Mouse (Mus musculus): ENCODE results near the gene Gng8. TPM values are rescaled to one million over a fixed set of nuclear protein-coding genes. Genes with fewer than 3 reads are reported as not detected.

Gng8 gene
- not detected in 2 replicates for total RNA-seq (2014; rRNA removed)
- 0.25 and 0.26 TPM in 2 replicates for polyA plus RNA-seq (2012; rRNA removed)

- Histone ChIP-seq H3K36me3 (ENCODE audit: control insufficient read depth, insufficient read depth, low read length) (no peaks in the 10 kb centered on the region), H3K27me3 (ENCODE audit: control insufficient read depth, insufficient read depth, low read length) (no peaks in the 10 kb centered on the region; the same call in 1 of the 2 replicates), H3K9ac (ENCODE audit: low read depth, low read length) (no peak within 1 kb of the TSS), H3K27ac (replicated peaks; ENCODE audit: insufficient read depth, low read depth, low read length) (peak within 1 kb of the TSS; percentile 49), H3K4me1 (ENCODE audit: control insufficient read depth, insufficient read depth, low read length) (no peaks in the 10 kb centered on the region), H3K79me2 (ENCODE audit: control insufficient read depth, insufficient read depth, low read length) (no peaks in the 10 kb centered on the region), H3K4me3 (ENCODE audit: insufficient read depth, low read depth, low read length) (no peak within 1 kb of the TSS)
- under 1% methylated on average over 30 of the region's 30 CpGs for WGBS
- DNase-seq (ENCODE audit: extremely low read depth, low read depth, low spot score): peak; percentile 40
- no peak for TF ChIP-seq POLR2A (IDR thresholded peaks at IDR 0.05; ENCODE audit: extremely low read depth, insufficient read depth, low read length)
- TF ChIP-seq CTCF (IDR thresholded peaks at IDR 0.05; ENCODE audit: low read depth, low read length): peak; percentile 86
Measured at GRCm38 (mm10) chr7:16891641-16892351, at the start of gene Gng8. TSS of gene Gng8 (plus strand) at chr7:16891786.

DNA sequence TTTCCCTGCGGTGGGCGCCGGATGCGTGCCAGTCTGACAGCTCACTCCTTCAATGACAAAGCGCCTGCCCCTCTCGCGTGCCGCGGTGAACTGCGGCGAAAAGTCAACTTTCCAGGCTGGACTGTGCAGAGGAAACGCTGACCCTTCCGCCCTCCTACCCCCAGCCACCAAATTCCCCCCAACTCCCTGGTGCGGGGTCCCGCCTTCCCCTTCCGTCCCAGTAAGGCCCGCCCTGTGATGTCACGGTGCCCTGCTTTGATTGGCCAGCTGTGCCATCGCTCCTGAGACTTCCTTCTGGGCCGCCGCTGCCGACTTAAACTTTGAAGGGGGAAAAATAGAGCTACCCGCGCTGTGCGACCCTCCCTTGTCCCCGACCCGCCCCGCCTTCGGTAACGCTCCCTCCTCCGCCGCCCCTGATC lies 48.9 kb upstream of the Gng8 start, which contains the start of gene Prkd2:
Gene Prkd2 (plus strand): TSS at position 258 of the 419 bp plus-strand sequence.
- peak within 1 kb of the TSS; percentile 83 for H3K4me3 ChIP-seq (ENCODE audit: insufficient read depth, low read depth, low read length)
- no peaks in the 10 kb centered on the region for H3K27me3 ChIP-seq (ENCODE audit: control insufficient read depth, insufficient read depth, low read length)
- H3K4me1 ChIP-seq (ENCODE audit: control insufficient read depth, insufficient read depth, low read length): 0 out of 2 replicates have a peak, but pooled peaks cover 4% of the 10 kb centered on the region
- peaks cover 3% of the 10 kb centered on the region; the same call in 1 of the 2 replicates for H3K79me2 ChIP-seq (ENCODE audit: control insufficient read depth, insufficient read depth, low read length)
- WGBS: under 1% methylated on average over 32 of the region's 32 CpGs
- H3K9ac ChIP-seq (ENCODE audit: low read depth, low read length): peak within 1 kb of the TSS; percentile 85
- H3K27ac ChIP-seq (replicated peaks; ENCODE audit: insufficient read depth, low read depth, low read length): peak within 1 kb of the TSS; percentile 55
- no peak for TF ChIP-seq CTCF (IDR thresholded peaks at IDR 0.05; ENCODE audit: low read depth, low read length)
- peak; percentile 38; the same call in 1 of the 2 replicates for TF ChIP-seq POLR2A (IDR thresholded peaks at IDR 0.05; ENCODE audit: extremely low read depth, insufficient read depth, low read length)
- peak; percentile 48 for DNase-seq (ENCODE audit: extremely low read depth, low read depth, low spot score)
- H3K36me3 ChIP-seq (ENCODE audit: control insufficient read depth, insufficient read depth, low read length): no peaks in the 10 kb centered on the region

DNA sequence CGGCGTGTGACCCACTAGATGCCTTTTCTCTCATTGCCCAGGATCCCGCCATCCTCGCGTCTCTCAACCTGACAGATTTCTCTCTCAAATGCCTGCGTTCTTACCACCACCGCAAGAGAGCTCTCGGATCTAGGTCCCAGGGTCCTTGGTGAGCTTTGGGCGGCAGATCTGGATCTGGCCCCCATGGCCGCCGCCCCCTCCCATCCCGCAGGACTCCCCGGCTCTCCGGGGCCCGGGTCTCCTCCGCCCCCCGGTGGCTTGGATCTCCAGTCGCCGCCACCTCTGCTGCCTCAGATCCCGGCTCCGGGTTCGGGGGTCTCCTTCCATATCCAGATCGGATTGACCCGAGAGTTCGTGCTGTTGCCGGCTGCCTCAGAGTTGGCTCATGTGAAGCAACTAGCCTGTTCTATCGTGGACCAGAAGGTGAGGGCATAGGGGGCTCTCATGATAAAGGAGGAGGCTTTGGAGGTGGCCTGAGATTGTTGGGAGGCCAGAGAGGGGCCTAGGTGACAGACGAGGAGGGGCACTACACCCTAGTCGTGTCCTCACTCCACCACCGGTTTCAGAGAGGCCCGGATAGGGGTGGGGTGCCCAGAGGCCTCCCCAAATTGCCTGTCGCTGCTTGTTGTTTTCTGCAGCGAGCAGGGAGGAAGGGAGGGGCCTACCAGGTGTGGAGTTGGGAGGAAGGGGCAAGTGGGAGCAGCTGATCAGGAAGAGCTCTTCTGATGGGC lies 48.0 kb upstream of the Gng8 start:
- DNase-seq (ENCODE audit: extremely low read depth, low read depth, low spot score): no peak
- peak overlapping the region; percentile 83 for H3K4me3 ChIP-seq (ENCODE audit: insufficient read depth, low read depth, low read length)
- WGBS: 7% methylated on average over 33 of the region's 33 CpGs
- peaks cover 3% of the 10 kb centered on the region; the same call in 1 of the 2 replicates for H3K79me2 ChIP-seq (ENCODE audit: control insufficient read depth, insufficient read depth, low read length)
- no peaks in the 10 kb centered on the region for H3K27me3 ChIP-seq (ENCODE audit: control insufficient read depth, insufficient read depth, low read length)
- no peak for TF ChIP-seq POLR2A (IDR thresholded peaks at IDR 0.05; ENCODE audit: extremely low read depth, insufficient read depth, low read length)
- no peak for TF ChIP-seq CTCF (IDR thresholded peaks at IDR 0.05; ENCODE audit: low read depth, low read length)
- 0 out of 2 replicates have a peak, but pooled peaks cover 4% of the 10 kb centered on the region for H3K4me1 ChIP-seq (ENCODE audit: control insufficient read depth, insufficient read depth, low read length)
- H3K36me3 ChIP-seq (ENCODE audit: control insufficient read depth, insufficient read depth, low read length): no peaks in the 10 kb centered on the region
- peak overlapping the region; percentile 42 for H3K27ac ChIP-seq (replicated peaks; ENCODE audit: insufficient read depth, low read depth, low read length)
- peak overlapping the region; percentile 83 for H3K9ac ChIP-seq (ENCODE audit: low read depth, low read length)

GRCm38 (mm10) chr7:16844696-16845071 lies 46.9 kb upstream of the Gng8 start:
- WGBS: 41% methylated on average over 3 of the region's 3 CpGs
- TF ChIP-seq POLR2A (IDR thresholded peaks at IDR 0.05; ENCODE audit: extremely low read depth, insufficient read depth, low read length) (no peak), CTCF (IDR thresholded peaks at IDR 0.05; ENCODE audit: low read depth, low read length) (no peak)
- no peaks in the 10 kb centered on the region for H3K27me3 ChIP-seq (ENCODE audit: control insufficient read depth, insufficient read depth, low read length)
- DNase-seq (ENCODE audit: extremely low read depth, low read depth, low spot score): no peak
- H3K27ac ChIP-seq (replicated peaks; ENCODE audit: insufficient read depth, low read depth, low read length): peak overlapping the region; percentile 87
- peak overlapping the region; percentile 63 for H3K9ac ChIP-seq (ENCODE audit: low read depth, low read length)
- 0 out of 2 replicates have a peak, but pooled peaks cover 4% of the 10 kb centered on the region for H3K4me1 ChIP-seq (ENCODE audit: control insufficient read depth, insufficient read depth, low read length)
- no peaks in the 10 kb centered on the region for H3K36me3 ChIP-seq (ENCODE audit: control insufficient read depth, insufficient read depth, low read length)
- peak overlapping the region; percentile 66 for H3K4me3 ChIP-seq (ENCODE audit: insufficient read depth, low read depth, low read length)
- peaks cover 3% of the 10 kb centered on the region; the same call in 1 of the 2 replicates for H3K79me2 ChIP-seq (ENCODE audit: control insufficient read depth, insufficient read depth, low read length)

- no peaks in the 10 kb centered on the region for H3K27me3 ChIP-seq (ENCODE audit: control insufficient read depth, insufficient read depth, low read length)
- H3K36me3 ChIP-seq (ENCODE audit: control insufficient read depth, insufficient read depth, low read length): no peaks in the 10 kb centered on the region
- peak; percentile 32 for DNase-seq (ENCODE audit: extremely low read depth, low read depth, low spot score)
- H3K79me2 ChIP-seq (ENCODE audit: control insufficient read depth, insufficient read depth, low read length): peaks cover 3% of the 10 kb centered on the region; the same call in 1 of the 2 replicates
- H3K27ac ChIP-seq (replicated peaks; ENCODE audit: insufficient read depth, low read depth, low read length): peak overlapping the region; percentile 87
- H3K9ac ChIP-seq (ENCODE audit: low read depth, low read length): peak overlapping the region; percentile 63
- H3K4me3 ChIP-seq (ENCODE audit: insufficient read depth, low read depth, low read length): peak overlapping the region; percentile 66
- TF ChIP-seq POLR2A (IDR thresholded peaks at IDR 0.05; ENCODE audit: extremely low read depth, insufficient read depth, low read length): no peak
- TF ChIP-seq CTCF (IDR thresholded peaks at IDR 0.05; ENCODE audit: low read depth, low read length): no peak
- 33% methylated on average over 14 of the region's 14 CpGs for WGBS
- H3K4me1 ChIP-seq (ENCODE audit: control insufficient read depth, insufficient read depth, low read length): 0 out of 2 replicates have a peak, but pooled peaks cover 4% of the 10 kb centered on the region
Measured at GRCm38 (mm10) chr7:16845072-16845819, 46.3 kb upstream of the Gng8 start.

Data from liver, adult 2 months (tissue).